Mouse (Mus musculus) adrenal gland (tissue): Measurements from ENCODE around the gene Tmco5b.

Experiments used
- intact Hi-C: fragments of 180-260 bp; cut with DNase I; formaldehyde crosslinking; loops from one replicate; pipeline ENCODE4 v1.15.1; 2025
- long read RNA-seq, 2 experiments: library from polyadenylated mRNA; unstranded; transcript quantifications; one replicate each; pipeline ENCODE4 v2.0.0; 2020; ENCODE audit warnings: borderline replicate concordance in 1 of 2; ENCODE audit not compliant: insufficient replicate concordance in 1 of 2

Gene Tmco5b
- long read RNA-seq, experiment 1: 0 reads
- long read RNA-seq, experiment 2: 0 reads

DNA sequence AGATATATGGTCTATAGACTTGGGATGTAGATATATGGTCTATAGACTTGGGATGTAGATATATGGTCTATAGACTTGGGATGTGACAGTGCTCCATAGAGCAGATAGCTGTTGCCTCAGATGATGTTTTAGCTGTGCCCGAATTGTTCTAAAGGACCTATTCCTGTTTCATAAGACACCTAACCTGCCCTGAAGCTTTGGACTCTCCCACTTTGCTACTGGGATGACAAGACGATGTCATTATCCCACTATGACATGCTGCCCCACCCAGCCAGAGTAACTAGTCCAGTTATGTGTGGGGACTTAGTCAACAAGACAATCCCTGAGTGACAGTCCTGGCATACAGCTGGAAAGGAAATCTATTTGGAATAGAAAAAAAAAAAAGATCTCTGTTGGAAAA lies at the start of gene Tmco5b:
Gene Tmco5b (plus strand): TSS at position 301 of the 400 bp plus-strand sequence.
- intact Hi-C loops: no loop called here

GRCm38 (mm10) chr2:113236993-113237392 lies 48.5 kb upstream of the Tmco5b start:
- intact Hi-C loops: no loop called here

DNA sequence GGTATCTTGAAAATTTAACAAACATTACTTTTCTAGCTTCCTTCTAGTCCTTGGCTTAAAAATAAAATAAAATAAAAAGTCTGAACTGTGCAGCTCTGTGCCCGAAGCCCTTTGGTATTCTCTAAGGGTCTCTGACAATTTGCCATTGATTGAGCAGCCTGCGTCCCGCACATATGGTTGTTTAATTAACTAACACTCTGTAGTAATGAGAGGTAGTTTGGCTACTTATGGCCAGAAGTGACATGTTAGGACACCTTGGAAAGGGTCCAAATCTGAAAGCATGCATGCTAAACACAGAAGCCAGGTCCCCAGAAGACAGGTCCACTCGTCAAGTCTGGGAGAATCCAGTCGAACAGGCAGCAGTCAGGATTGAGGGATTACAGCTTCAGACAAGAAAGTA lies 46.7 kb upstream of the Tmco5b start:
- intact Hi-C loops: no loop called here

DNA sequence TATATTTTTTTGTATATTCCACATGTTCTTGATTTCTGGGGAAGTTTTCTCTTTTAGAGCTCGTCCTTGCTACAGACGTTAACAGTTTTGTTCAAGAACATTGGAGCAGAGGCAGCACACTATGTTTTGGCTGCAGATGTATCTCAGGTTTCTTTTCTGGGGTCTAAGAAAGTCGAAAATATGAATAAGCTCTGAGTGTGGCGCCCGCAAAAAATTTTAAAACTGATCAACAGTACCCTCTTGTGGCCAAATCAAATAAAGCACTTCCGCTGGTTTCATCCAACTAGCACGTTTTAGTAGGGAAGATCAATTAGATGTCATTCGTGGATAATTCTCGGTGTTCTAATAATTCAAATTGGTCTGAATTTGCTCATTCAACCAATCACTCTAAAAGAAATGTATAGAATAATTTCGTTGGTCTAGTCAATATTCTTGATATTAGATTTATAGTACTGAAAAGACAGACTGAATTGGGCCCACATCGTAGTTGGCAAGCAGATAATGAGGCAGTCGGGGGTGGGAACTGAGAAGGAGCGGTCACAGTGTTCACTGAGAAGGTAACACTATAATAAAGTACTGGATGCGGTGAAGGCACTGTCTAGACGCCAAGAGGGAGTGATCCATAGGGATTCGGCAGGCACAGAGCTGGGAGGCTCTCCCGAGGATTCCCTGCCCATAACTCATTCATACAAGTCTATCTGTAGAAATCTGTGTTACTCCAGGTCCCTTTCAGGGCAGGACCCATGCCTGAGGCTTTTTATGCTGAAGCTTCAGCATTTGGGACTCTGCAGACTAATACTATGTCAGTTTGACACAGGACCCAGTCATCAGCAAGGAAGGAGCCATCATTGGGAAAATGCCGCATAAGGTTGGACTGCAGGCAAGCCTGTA lies 17.1 kb downstream of the Tmco5b start:
- intact Hi-C loops: loop anchor here (5.0 kb wide), 1 partner anchor 525 kb away; no protein-coding TSS in a partner anchor

- intact Hi-C loops: loop anchor here (5.0 kb wide), 1 partner anchor 526 kb away; no protein-coding TSS in a partner anchor
These were observed 17.7 kb downstream of the Tmco5b start for GRCm38 (mm10) chr2:113303240-113303538.

- intact Hi-C loops: loop anchor here (5.0 kb wide), 1 partner anchor 127 kb away; no protein-coding TSS in a partner anchor
These were observed 19.8 kb downstream of the Tmco5b start for GRCm38 (mm10) chr2:113305339-113305738.

DNA sequence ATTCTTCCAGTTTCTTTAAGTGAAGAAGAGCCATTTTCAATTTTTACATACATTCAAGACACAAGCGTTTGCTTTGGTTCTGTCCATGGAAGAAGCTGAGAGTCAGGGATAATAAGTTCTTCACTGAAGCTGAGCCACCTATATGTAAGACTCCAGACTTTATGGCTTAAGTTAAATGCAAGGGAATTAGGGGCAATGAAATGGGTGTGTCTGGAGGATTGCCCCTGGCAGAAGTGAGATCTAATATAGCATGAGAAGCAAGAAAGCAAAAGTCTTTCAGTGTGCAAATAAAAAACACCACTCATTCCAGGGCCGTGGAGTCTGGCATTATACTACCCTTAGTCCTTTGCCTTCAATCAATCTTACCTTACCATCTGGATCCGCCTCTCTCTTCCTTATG lies 25.7 kb downstream of the Tmco5b start:
- intact Hi-C loops: no loop called here

DNA sequence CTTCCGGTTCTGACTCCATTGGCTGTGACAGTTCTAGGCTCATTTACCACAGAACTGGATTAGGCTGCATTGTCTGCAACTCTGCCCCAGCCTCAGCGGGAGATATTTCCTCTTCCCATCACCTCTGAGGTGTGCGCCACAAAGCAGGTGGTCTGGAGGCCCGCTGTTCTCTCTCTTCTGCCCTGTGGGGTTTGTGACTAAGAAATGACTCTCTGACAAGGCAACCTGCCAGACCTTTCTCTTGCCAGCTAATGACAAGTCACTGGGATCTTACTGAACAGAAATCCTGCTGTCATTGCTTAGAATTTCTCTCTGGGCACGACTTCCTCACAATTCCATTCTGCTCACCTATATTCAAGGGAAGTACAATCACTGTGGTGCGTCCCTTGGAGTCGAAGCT lies 37.5 kb downstream of the Tmco5b start:
- intact Hi-C loops: no loop called here

DNA sequence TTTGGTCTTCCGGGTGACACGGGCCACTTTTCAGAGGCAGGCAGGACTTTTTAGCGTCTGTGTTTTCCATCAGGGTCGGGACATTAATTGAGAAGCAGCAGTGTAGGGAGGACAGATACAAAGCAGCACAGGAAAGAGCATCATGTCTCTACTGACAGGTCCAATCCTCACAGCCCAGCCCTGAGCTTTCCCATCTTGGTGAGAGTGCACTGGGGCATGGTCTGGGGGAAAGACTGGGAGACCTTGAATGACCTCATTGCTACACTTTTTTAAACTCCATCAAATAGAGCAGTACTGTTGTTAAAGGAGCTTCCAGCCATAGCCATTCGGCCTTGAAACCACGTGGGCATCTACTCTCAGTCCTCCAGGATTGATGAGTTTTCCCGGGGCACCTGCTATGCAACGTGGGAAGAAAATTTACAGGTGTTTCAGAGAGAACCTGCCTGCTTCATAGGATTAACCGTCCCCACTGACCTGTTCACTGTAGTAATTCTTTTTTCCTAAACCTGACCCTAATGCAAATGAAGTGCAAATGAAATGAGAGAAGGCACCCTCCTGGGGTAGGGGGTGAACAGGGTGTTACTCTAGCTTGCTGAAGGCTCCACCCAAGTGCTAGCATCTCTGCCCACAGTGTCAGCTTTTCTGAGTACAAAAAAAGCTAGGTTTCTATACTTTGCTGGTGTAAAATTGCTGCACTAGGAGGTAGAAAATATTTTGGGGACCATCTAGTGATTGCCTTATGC lies 48.4 kb downstream of the Tmco5b start:
- intact Hi-C loops: no loop called here

DNA sequence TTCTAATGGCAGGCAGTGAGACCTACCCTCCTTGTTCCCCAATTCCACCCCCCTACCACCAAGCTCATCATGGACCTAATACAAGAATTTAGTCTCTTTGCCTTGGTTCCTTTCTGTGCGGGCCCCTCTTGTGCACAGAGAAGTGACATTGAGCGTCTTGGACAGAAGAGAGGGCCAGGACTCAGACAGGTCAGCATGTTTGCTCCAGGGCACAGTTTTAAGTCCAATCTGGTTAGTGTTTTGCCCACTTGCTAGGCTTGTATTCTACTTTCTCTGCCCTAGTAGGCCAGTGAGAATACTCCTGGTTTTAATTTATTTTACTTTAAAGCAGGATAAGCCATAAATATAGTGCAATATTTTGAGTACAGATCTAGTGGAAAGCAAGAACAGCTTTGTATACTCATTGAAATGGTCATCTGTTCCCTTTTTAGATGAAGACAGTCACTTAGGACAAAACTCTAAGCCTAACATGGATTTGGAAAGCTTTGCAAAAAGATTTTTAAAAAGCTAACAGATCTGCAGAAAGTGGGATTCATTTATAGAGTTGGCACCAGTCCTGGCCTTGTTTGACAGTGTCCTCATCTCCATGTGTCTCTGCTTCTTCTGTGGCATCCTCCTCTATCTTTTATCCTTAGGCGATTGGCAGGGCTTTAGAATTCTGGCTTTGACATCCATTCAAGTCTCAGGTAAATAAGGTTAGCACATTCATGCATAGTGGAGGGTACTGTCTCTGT lies 50.2 kb downstream of the Tmco5b start:
- intact Hi-C loops: no loop called here

GRCm38 (mm10) chr2:113344536-113344935 lies 59.0 kb downstream of the Tmco5b start:
- intact Hi-C loops: no loop called here
